Mouse (Mus musculus): ENCODE measurements around the gene Nod1. TPM values are rescaled to one million over a fixed set of nuclear protein-coding genes. Genes with fewer than 3 reads are reported as not detected.

Gene Nod1
- polyA plus RNA-seq, 1 experiment from 2014 or later = 2.2 TPM

GRCm38 (mm10) chr6:54932526-54932925, 39.9 kb downstream of the Nod1 start:
- Histone ChIP-seq H3K27ac (replicated peaks; ENCODE audit: low read depth, low read length) (no peak overlapping the region), H3K4me2 (ENCODE audit: low read length) (no peak overlapping the region), H3K9me3 (ENCODE audit: control insufficient read depth, low read length) (no peaks in the 10 kb centered on the region), H3K36me3 (ENCODE audit: control insufficient read depth, insufficient read depth, low read length) (no peaks in the 10 kb centered on the region), H3K4me1 (ENCODE audit: control insufficient read depth, insufficient read depth, low read length) (no peaks in the 10 kb centered on the region), H3K4me3 (replicated peaks; ENCODE audit: low read depth, low read length) (no peak overlapping the region), H3K27me3 (ENCODE audit: control insufficient read depth, insufficient read depth, low read length) (no peaks in the 10 kb centered on the region), H3K9ac (replicated peaks; ENCODE audit: low read length) (no peak overlapping the region)
- no peak for ATAC-seq (ENCODE audit: low FRiP score, low TSS enrichment)
- 94% methylated on average over 12 of the region's 12 CpGs for WGBS
- DNase-seq = no peak

GRCm38 (mm10) chr6:54931641-54932040, 40.8 kb downstream of the Nod1 start:
- no peaks in the 10 kb centered on the region for H3K36me3 ChIP-seq (ENCODE audit: control insufficient read depth, insufficient read depth, low read length)
- H3K27me3 ChIP-seq (ENCODE audit: control insufficient read depth, insufficient read depth, low read length) = no peaks in the 10 kb centered on the region
- no peak overlapping the region for H3K4me2 ChIP-seq (ENCODE audit: low read length)
- H3K4me1 ChIP-seq (ENCODE audit: control insufficient read depth, insufficient read depth, low read length) = no peaks in the 10 kb centered on the region
- no peak overlapping the region for H3K27ac ChIP-seq (replicated peaks; ENCODE audit: low read depth, low read length)
- no peaks in the 10 kb centered on the region for H3K9me3 ChIP-seq (ENCODE audit: control insufficient read depth, low read length)
- DNase-seq (no peak), ATAC-seq (ENCODE audit: low FRiP score, low TSS enrichment) (no peak)
- H3K9ac ChIP-seq (replicated peaks; ENCODE audit: low read length) = no peak overlapping the region
- no peak overlapping the region for H3K4me3 ChIP-seq (replicated peaks; ENCODE audit: low read depth, low read length)
- WGBS = 92% methylated on average over 4 of the region's 4 CpGs

- no peak overlapping the region for H3K4me2 ChIP-seq (ENCODE audit: low read length)
- no peaks in the 10 kb centered on the region for H3K27me3 ChIP-seq (ENCODE audit: control insufficient read depth, insufficient read depth, low read length)
- DNase-seq (no peak), ATAC-seq (ENCODE audit: low FRiP score, low TSS enrichment) (no peak)
- H3K4me3 ChIP-seq (replicated peaks; ENCODE audit: low read depth, low read length) = no peak overlapping the region
- no peaks in the 10 kb centered on the region for H3K9me3 ChIP-seq (ENCODE audit: control insufficient read depth, low read length)
- no peak overlapping the region for H3K9ac ChIP-seq (replicated peaks; ENCODE audit: low read length)
- H3K36me3 ChIP-seq (ENCODE audit: control insufficient read depth, insufficient read depth, low read length) = no peaks in the 10 kb centered on the region
- H3K27ac ChIP-seq (replicated peaks; ENCODE audit: low read depth, low read length) = no peak overlapping the region
- no peaks in the 10 kb centered on the region for H3K4me1 ChIP-seq (ENCODE audit: control insufficient read depth, insufficient read depth, low read length)
- 84% methylated on average over 6 of the region's 6 CpGs for WGBS
These were observed 44.5 kb downstream of the Nod1 start for GRCm38 (mm10) chr6:54927946-54928345.

- H3K4me3 ChIP-seq (replicated peaks; ENCODE audit: low read depth, low read length) = no peak overlapping the region
- H3K36me3 ChIP-seq (ENCODE audit: control insufficient read depth, insufficient read depth, low read length) = no peaks in the 10 kb centered on the region
- no peaks in the 10 kb centered on the region for H3K4me1 ChIP-seq (ENCODE audit: control insufficient read depth, insufficient read depth, low read length)
- no peak for ATAC-seq (ENCODE audit: low FRiP score, low TSS enrichment)
- no peak overlapping the region for H3K9ac ChIP-seq (replicated peaks; ENCODE audit: low read length)
- 85% methylated on average over 2 of the region's 2 CpGs for WGBS
- no peak for DNase-seq
- H3K27me3 ChIP-seq (ENCODE audit: control insufficient read depth, insufficient read depth, low read length) = no peaks in the 10 kb centered on the region
- H3K27ac ChIP-seq (replicated peaks; ENCODE audit: low read depth, low read length) = no peak overlapping the region
- no peak overlapping the region for H3K4me2 ChIP-seq (ENCODE audit: low read length)
- no peaks in the 10 kb centered on the region for H3K9me3 ChIP-seq (ENCODE audit: control insufficient read depth, low read length)
These were observed 45.5 kb downstream of the Nod1 start for GRCm38 (mm10) chr6:54926899-54927298.

GRCm38 (mm10) chr6:54925736-54926440, 46.5 kb downstream of the Nod1 start:
- Histone ChIP-seq H3K27me3 (ENCODE audit: control insufficient read depth, insufficient read depth, low read length) (no peaks in the 10 kb centered on the region), H3K27ac (replicated peaks; ENCODE audit: low read depth, low read length) (no peak overlapping the region), H3K4me3 (replicated peaks; ENCODE audit: low read depth, low read length) (no peak overlapping the region), H3K9ac (replicated peaks; ENCODE audit: low read length) (no peak overlapping the region), H3K4me1 (ENCODE audit: control insufficient read depth, insufficient read depth, low read length) (no peaks in the 10 kb centered on the region), H3K9me3 (ENCODE audit: control insufficient read depth, low read length) (no peaks in the 10 kb centered on the region), H3K36me3 (ENCODE audit: control insufficient read depth, insufficient read depth, low read length) (no peaks in the 10 kb centered on the region), H3K4me2 (ENCODE audit: low read length) (no peak overlapping the region)
- DNase-seq (no peak), ATAC-seq (ENCODE audit: low FRiP score, low TSS enrichment) (no peak)
- WGBS = 76% methylated on average over 7 of the region's 7 CpGs

GRCm38 (mm10) chr6:54924538-54924937, 47.9 kb downstream of the Nod1 start:
- 95% methylated on average over 16 of the region's 16 CpGs for WGBS
- no peak for ATAC-seq (ENCODE audit: low FRiP score, low TSS enrichment)

GRCm38 (mm10) chr6:54918521-54918920, 53.9 kb downstream of the Nod1 start:
- DNase-seq = no peak
- Histone ChIP-seq H3K4me1 (ENCODE audit: control insufficient read depth, insufficient read depth, low read length) (no peaks in the 10 kb centered on the region), H3K36me3 (ENCODE audit: control insufficient read depth, insufficient read depth, low read length) (no peaks in the 10 kb centered on the region), H3K27me3 (ENCODE audit: control insufficient read depth, insufficient read depth, low read length) (no peaks in the 10 kb centered on the region), H3K4me2 (ENCODE audit: low read length) (no peak overlapping the region), H3K9me3 (ENCODE audit: control insufficient read depth, low read length) (no peaks in the 10 kb centered on the region), H3K9ac (replicated peaks; ENCODE audit: low read length) (no peak overlapping the region), H3K4me3 (replicated peaks; ENCODE audit: low read depth, low read length) (no peak overlapping the region), H3K27ac (replicated peaks; ENCODE audit: low read depth, low read length) (no peak overlapping the region)
- no peak for ATAC-seq (ENCODE audit: low FRiP score, low TSS enrichment)
- WGBS = 89% methylated on average over 5 of the region's 5 CpGs

More at GRCm38 (mm10) chr6:54924538-54924937, 47.9 kb downstream of the Nod1 start:
- Histone ChIP-seq H3K27ac (replicated peaks; ENCODE audit: low read depth, low read length) (no peak overlapping the region), H3K4me1 (ENCODE audit: control insufficient read depth, insufficient read depth, low read length) (no peaks in the 10 kb centered on the region), H3K4me2 (ENCODE audit: low read length) (no peak overlapping the region), H3K36me3 (ENCODE audit: control insufficient read depth, insufficient read depth, low read length) (no peaks in the 10 kb centered on the region), H3K9ac (replicated peaks; ENCODE audit: low read length) (no peak overlapping the region), H3K9me3 (ENCODE audit: control insufficient read depth, low read length) (no peaks in the 10 kb centered on the region), H3K27me3 (ENCODE audit: control insufficient read depth, insufficient read depth, low read length) (no peaks in the 10 kb centered on the region), H3K4me3 (replicated peaks; ENCODE audit: low read depth, low read length) (no peak overlapping the region)
- no peak for DNase-seq

GRCm38 (mm10) chr6:54917523-54917922, 54.9 kb downstream of the Nod1 start:
- no peak overlapping the region for H3K4me2 ChIP-seq (ENCODE audit: low read length)
- H3K4me1 ChIP-seq (ENCODE audit: control insufficient read depth, insufficient read depth, low read length) = no peaks in the 10 kb centered on the region
- no peak overlapping the region for H3K27ac ChIP-seq (replicated peaks; ENCODE audit: low read depth, low read length)
- no peaks in the 10 kb centered on the region for H3K9me3 ChIP-seq (ENCODE audit: control insufficient read depth, low read length)
- peak; percentile 57 for DNase-seq
- ATAC-seq (ENCODE audit: low FRiP score, low TSS enrichment) = no peak
- H3K9ac ChIP-seq (replicated peaks; ENCODE audit: low read length) = no peak overlapping the region
- no peaks in the 10 kb centered on the region for H3K27me3 ChIP-seq (ENCODE audit: control insufficient read depth, insufficient read depth, low read length)
- no peak overlapping the region for H3K4me3 ChIP-seq (replicated peaks; ENCODE audit: low read depth, low read length)
- 53% methylated on average over 4 of the region's 4 CpGs for WGBS
- H3K36me3 ChIP-seq (ENCODE audit: control insufficient read depth, insufficient read depth, low read length) = no peaks in the 10 kb centered on the region

- Histone ChIP-seq H3K4me2 (ENCODE audit: low read length) (no peak overlapping the region), H3K27me3 (ENCODE audit: control insufficient read depth, insufficient read depth, low read length) (no peaks in the 10 kb centered on the region), H3K4me1 (ENCODE audit: control insufficient read depth, insufficient read depth, low read length) (no peaks in the 10 kb centered on the region), H3K27ac (replicated peaks; ENCODE audit: low read depth, low read length) (no peak overlapping the region), H3K4me3 (replicated peaks; ENCODE audit: low read depth, low read length) (no peak overlapping the region), H3K9ac (replicated peaks; ENCODE audit: low read length) (no peak overlapping the region), H3K36me3 (ENCODE audit: control insufficient read depth, insufficient read depth, low read length) (no peaks in the 10 kb centered on the region), H3K9me3 (ENCODE audit: control insufficient read depth, low read length) (no peaks in the 10 kb centered on the region)
- 82% methylated on average over 4 of the region's 4 CpGs for WGBS
- DNase-seq = no peak
- ATAC-seq (ENCODE audit: low FRiP score, low TSS enrichment) = no peak
These were observed 55.5 kb downstream of the Nod1 start for GRCm38 (mm10) chr6:54916941-54917340.

Measured in midbrain, embryonic 14.5 days (tissue).